9 mouse cellular contexts compared by ENCODE assay signal in the genomic region with DNA sequence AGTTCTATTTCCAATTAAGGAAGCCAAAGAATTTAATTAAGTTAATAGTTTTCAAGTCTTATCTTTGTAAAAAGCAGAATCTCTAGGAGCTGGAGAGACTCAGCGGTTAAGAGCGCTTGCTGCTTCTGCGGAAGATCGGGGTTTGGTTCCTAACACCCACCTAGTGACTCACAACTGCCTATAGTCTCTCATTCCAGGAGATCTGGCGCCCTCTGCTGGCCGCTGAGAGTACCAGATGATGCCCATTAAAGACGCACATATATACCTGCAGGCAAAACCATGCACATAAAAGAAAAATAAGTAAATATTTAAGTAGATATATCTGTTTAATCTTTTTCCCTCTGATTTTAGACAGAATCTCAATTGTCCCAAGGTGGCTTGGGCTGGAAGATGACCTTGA. TPM values are rescaled to one million over a fixed set of nuclear protein-coding genes. Genes with fewer than 3 reads are reported as not detected.
A peak's percentile ranks its signal among the peaks of the same experiment; 100 is the strongest.
DNase-seq lines count a peak whose midpoint lies in the region; ATAC-seq and TF ChIP-seq lines count a peak whose summit lies in the region.
"Had no signal": no experiment of that assay in that cellular context is flagged by ENCODE, and none has a peak within 500 bp of the region (broad histone marks: within the 10 kb centered on the region; RNA-seq: fewer than 3 reads in every experiment).

No protein-coding gene starts in this region.

- ATAC-seq in hindbrain, embryonic 13.5 days (ENCODE audit: low FRiP score) = no peak

- WGBS in hindbrain, embryonic 13.5 days = 86% methylated on average over 7 of the region's 7 CpGs

- H3K27me3 ChIP-seq in hindbrain, embryonic 13.5 days = 0 out of 2 replicates have a peak, but pooled peaks cover 3% of the 10 kb centered on the region

- H3K9me3 ChIP-seq in hindbrain, embryonic 13.5 days = no peaks in the 10 kb centered on the region
- H3K9me3 ChIP-seq: neural tube, embryonic 13.5 days had no signal

- H3K27ac ChIP-seq in gastrocnemius, adult 2 months = no peak overlapping the region
- H3K27ac ChIP-seq in hindbrain, embryonic 13.5 days = no peak overlapping the region
- H3K27ac ChIP-seq: neural tube, embryonic 13.5 days had no signal

- intact Hi-C loops in gastrocnemius, adult 2 months (cut with DNase I) = no loop called here
- intact Hi-C loops in gastrocnemius, postnatal 36 days (cut with DNase I) = no loop called here

- 0 out of 2 replicates have a peak, but pooled peaks cover 4% of the 10 kb centered on the region for H3K4me1 ChIP-seq in hindbrain, embryonic 13.5 days (replicated peaks)

- H3K4me3 ChIP-seq in gastrocnemius, adult 2 months = no peak overlapping the region
- no peak overlapping the region for H3K4me3 ChIP-seq in hindbrain, embryonic 13.5 days
- H3K4me3 ChIP-seq: neural tube, embryonic 13.5 days had no signal

- H3K36me3 ChIP-seq in hindbrain, embryonic 13.5 days = no peaks in the 10 kb centered on the region
- H3K36me3 ChIP-seq: neural tube, embryonic 13.5 days had no signal

- peak; percentile 49 for DNase-seq in gastrocnemius, adult 2 months
- DNase-seq in gastrocnemius, postnatal 36 days = no peak
- peak; percentile 39 for DNase-seq in right cerebral cortex, postnatal 14 days
- no peak for DNase-seq in right cerebral cortex, postnatal 25 days
- peak; percentile 45 to 50 for DNase-seq in cerebellum, postnatal 36 days
- DNase-seq in naive thymus-derived CD4-positive, alpha-beta T cell, adult 2 months (ENCODE audit: low read depth) = peak; percentile 37
- DNase-seq in ovary, adult 18-20 months (ENCODE audit: low spot score) = no peak

- TF ChIP-seq CTCF in gastrocnemius, adult 2 months (IDR thresholded peaks at IDR 0.05) = peak; percentile 71

- H3K4me2 ChIP-seq in hindbrain, embryonic 13.5 days = no peak overlapping the region
- H3K4me2 ChIP-seq: neural tube, embryonic 13.5 days had no signal

- H3K9ac ChIP-seq in hindbrain, embryonic 13.5 days = no peak overlapping the region
- H3K9ac ChIP-seq: neural tube, embryonic 13.5 days had no signal

RNA-seq across cellular contexts. Expression of a gene that starts 6.2 kb away (rescaled TPM):
- total RNA-seq in gastrocnemius, adult 2 months (2021) = 10 to 100 TPM; 16.8 to 21.8 TPM
- 10 to 100 TPM; 20.0 to 21.2 TPM for total RNA-seq in gastrocnemius, postnatal 36 days (2021)
- 39.0 and 42.2 TPM in 2 replicates for polyA plus RNA-seq in hindbrain, embryonic 13.5 days (2015; fragmentation: Nextera tagmentation; extraction: Ambion mirVana)

Comparison
In these comparisons a context has a peak if more than half of its experiments do, and no peak if none do; other contexts are left out.
1. DNase-seq: peak in gastrocnemius, adult 2 months (single experiment), right cerebral cortex, postnatal 14 days (single experiment), cerebellum, postnatal 36 days (2 of 2) and naive thymus-derived CD4-positive, alpha-beta T cell, adult 2 months (single experiment); none in gastrocnemius, postnatal 36 days (0 of 2), right cerebral cortex, postnatal 25 days (single experiment) and ovary, adult 18-20 months (single experiment).